Mouse (Mus musculus) heart, postnatal 0 days (tissue): Measurements from ENCODE around the gene Pdzd2.

ENCODE experiments used
- CTCF ChIP-seq: IDR thresholded peaks from 2 replicates; pipeline ENCODE4 v1.5.1; 2016; ENCODE audit warnings: antibody characterized with exemption, control low read depth, low read depth
- EP300 ChIP-seq: IDR thresholded peaks from 2 replicates; pipeline ENCODE4 v1.6.1; 2016; ENCODE audit warnings: antibody characterized with exemption, low read depth

DNA sequence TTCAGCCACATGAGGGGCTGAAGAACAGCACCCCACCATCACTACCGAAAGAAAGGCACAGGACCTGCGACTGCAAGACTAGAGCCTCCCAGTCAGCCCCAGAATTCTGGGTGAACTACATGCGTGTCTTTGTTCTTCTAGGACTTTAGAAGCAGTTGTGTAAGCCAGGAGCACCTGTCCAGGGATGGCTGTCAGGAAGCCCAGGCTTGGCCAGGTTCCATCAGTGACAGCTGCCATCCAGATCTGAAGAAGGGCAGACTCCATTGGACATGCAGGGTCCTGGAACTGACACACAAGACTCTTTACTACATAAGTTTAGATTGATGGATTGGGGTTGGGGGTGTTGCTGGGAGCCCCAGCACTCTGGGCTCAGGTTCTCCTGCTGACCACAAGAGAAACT is 29.7 kb downstream of the Pdzd2 start:
- TF ChIP-seq EP300 = no peak
- TF ChIP-seq CTCF = no peak
